Comparison of ENCODE assay signal across 11 mouse cellular contexts in genomic region chr2:181577981-181578581, GRCm38 (mm10). TPM values are rescaled to one million over a fixed set of nuclear protein-coding genes. Genes with fewer than 3 reads are reported as not detected.
DNase-seq lines count a peak whose midpoint lies in the region; ATAC-seq lines count a peak whose summit lies in the region.
"Had no signal": no experiment of that assay in that cellular context is flagged by ENCODE, and none has a peak within 500 bp of the region (broad histone marks: within the 10 kb centered on the region; RNA-seq: fewer than 3 reads in every experiment).

No protein-coding gene starts in this region.

- H3K27ac ChIP-seq in heart, embryonic 14.5 days (replicated peaks in 1 of 2; ENCODE audit: control insufficient read depth in 1 of 2, insufficient read depth in 1 of 2, low read depth in 2 of 2, low read length in 2 of 2), result peak overlapping the region in 1 of 2 experiments; percentile 20; a peak in 1 of 4 replicates
- no peak overlapping the region for H3K27ac ChIP-seq in heart, embryonic 11.5 days (ENCODE audit: low read depth, low read length)
- H3K27ac ChIP-seq: stomach, embryonic 15.5 days had no signal

- ATAC-seq in heart, embryonic 14.5 days (ENCODE audit: insufficient number of reproducible peaks, insufficient read depth, low FRiP score, low read depth), result no peak
- no peak for ATAC-seq in heart, embryonic 11.5 days (replicated peaks; ENCODE audit: insufficient number of reproducible peaks, low FRiP score, low TSS enrichment)
- ATAC-seq: Patski had no signal

- peak; percentile 7 for DNase-seq in adrenal gland, postnatal 10 days
- DNase-seq in adrenal gland, postnatal 36 days, result no peak
- peak; percentile 15 for DNase-seq in urinary bladder, adult 2 months (ENCODE audit: low spot score)
- DNase-seq in urinary bladder, postnatal 36 days (ENCODE audit: low spot score in 2 of 2), result no peak
- DNase-seq in testis, postnatal 14 days (ENCODE audit: low spot score), result peak; percentile 78
- DNase-seq in lung, postnatal 36 days, result no peak
- DNase-seq: kidney, adult 2 months had no signal

- H3K9me3 ChIP-seq in heart, embryonic 14.5 days (ENCODE audit: control insufficient read depth, low read length), result no peaks in the 10 kb centered on the region
- H3K9me3 ChIP-seq in heart, embryonic 11.5 days (replicated peaks; ENCODE audit: control insufficient read depth, low read length), result no peaks in the 10 kb centered on the region
- H3K9me3 ChIP-seq: stomach, embryonic 15.5 days had no signal

- H3K4me3 ChIP-seq in heart, embryonic 14.5 days (ENCODE audit: control insufficient read depth in 1 of 2, insufficient read depth in 1 of 2, low read depth in 1 of 2, low read length in 2 of 2), result no peak overlapping the region
- H3K4me3 ChIP-seq in heart, embryonic 11.5 days (ENCODE audit: low read depth, low read length), result no peak overlapping the region
- H3K4me3 ChIP-seq: stomach, embryonic 15.5 days had no signal

- H3K4me1 ChIP-seq in heart, embryonic 14.5 days (ENCODE audit: control insufficient read depth in 2 of 2, insufficient read depth in 2 of 2, low read length in 2 of 2), result peaks cover 25 to 37% of the 10 kb centered on the region in 2 experiments
- peaks cover 30% of the 10 kb centered on the region for H3K4me1 ChIP-seq in heart, embryonic 11.5 days (ENCODE audit: control insufficient read depth, insufficient read depth, low read length)

- 43% methylated on average over 7 of the region's 7 CpGs for WGBS in heart, embryonic 14.5 days
- WGBS in heart, embryonic 11.5 days (ENCODE audit: insufficient replicate concordance), result 63% methylated on average over 7 of the region's 7 CpGs

- H3K27me3 ChIP-seq in heart, embryonic 14.5 days (ENCODE audit: control insufficient read depth, insufficient read depth, low read length), result no peaks in the 10 kb centered on the region
- H3K27me3 ChIP-seq in heart, embryonic 11.5 days (ENCODE audit: control insufficient read depth, insufficient read depth, low read length), result no peaks in the 10 kb centered on the region
- H3K27me3 ChIP-seq: Patski; stomach, embryonic 15.5 days had no signal

- H3K4me2 ChIP-seq in heart, embryonic 14.5 days (ENCODE audit: low read length), result peak overlapping the region; percentile 15; the same call in 1 of the 2 replicates
- no peak overlapping the region for H3K4me2 ChIP-seq in heart, embryonic 11.5 days
- H3K4me2 ChIP-seq: stomach, embryonic 15.5 days had no signal

- H3K9ac ChIP-seq in heart, embryonic 14.5 days (ENCODE audit: low read length), result peak overlapping the region; percentile 34; the same call in 1 of the 2 replicates
- no peak overlapping the region for H3K9ac ChIP-seq in heart, embryonic 11.5 days (ENCODE audit: low read depth, low read length)
- H3K9ac ChIP-seq: stomach, embryonic 15.5 days had no signal

- H3K36me3 ChIP-seq in heart, embryonic 14.5 days (ENCODE audit: control insufficient read depth, insufficient read depth, low read length), result peaks cover 20% of the 10 kb centered on the region
- H3K36me3 ChIP-seq in heart, embryonic 11.5 days (ENCODE audit: control insufficient read depth, insufficient read depth, low read length), result peaks cover 3% of the 10 kb centered on the region; the same call in 1 of the 2 replicates

RNA-seq across cellular contexts. Expression of gene Uckl1, which starts 6.6 kb away (rescaled TPM):
- 10 to 100 TPM; 55.1 to 86.5 TPM for total RNA-seq in adrenal gland, postnatal 10 days (2021)
- 10 to 100 TPM; 77.0 to 79.8 TPM for total RNA-seq in adrenal gland, postnatal 36 days (2021)
- polyA plus RNA-seq in heart, embryonic 14.5 days (2014; fragmentation: Nextera tagmentation; extraction: Ambion mirVana), result 72.1 and 72.2 TPM in 2 replicates
- polyA plus RNA-seq in heart, embryonic 11.5 days (2014; fragmentation: Nextera tagmentation; extraction: Ambion mirVana), result 66.2 and 66.7 TPM in 2 replicates
- 139 and 214 TPM in 2 replicates for polyA plus RNA-seq in urinary bladder, adult 2 months (2012; rRNA removed)

RNA-seq across cellular contexts. Expression of gene Prpf6, which starts 13.6 kb away (rescaled TPM):
- total RNA-seq in adrenal gland, postnatal 10 days (2021), result 10 to 100 TPM; 51.4 to 58.3 TPM
- total RNA-seq in adrenal gland, postnatal 36 days (2021), result 10 to 100 TPM; 61.8 to 66.9 TPM
- polyA plus RNA-seq in heart, embryonic 14.5 days (2014; fragmentation: Nextera tagmentation; extraction: Ambion mirVana), result 41.1 and 43.0 TPM in 2 replicates
- 45.5 and 53.2 TPM in 2 replicates for polyA plus RNA-seq in heart, embryonic 11.5 days (2014; fragmentation: Nextera tagmentation; extraction: Ambion mirVana)
- 30.7 and 40.9 TPM in 2 replicates for polyA plus RNA-seq in urinary bladder, adult 2 months (2012; rRNA removed)

RNA-seq across cellular contexts. Expression of gene Zfp512b, which starts 14.5 kb away (rescaled TPM):
- 10 to 100 TPM; 52.5 to 92.4 TPM for total RNA-seq in adrenal gland, postnatal 10 days (2021)
- 10 to 100 TPM; 43.1 to 61.3 TPM for total RNA-seq in adrenal gland, postnatal 36 days (2021)
- 29.3 and 32.0 TPM in 2 replicates for polyA plus RNA-seq in heart, embryonic 14.5 days (2014; fragmentation: Nextera tagmentation; extraction: Ambion mirVana)
- polyA plus RNA-seq in heart, embryonic 11.5 days (2014; fragmentation: Nextera tagmentation; extraction: Ambion mirVana), result 26.3 and 26.5 TPM in 2 replicates
- polyA plus RNA-seq in urinary bladder, adult 2 months (2012; rRNA removed), result 43.9 and 52.6 TPM in 2 replicates

RNA-seq across cellular contexts. Expression of gene Samd10, which starts 20.9 kb away (rescaled TPM):
- 10 to 100 TPM in 1 of 2 experiments, 1 to 10 TPM in 1; 10.0 to 11.7 TPM for total RNA-seq in adrenal gland, postnatal 10 days (2021)
- total RNA-seq in adrenal gland, postnatal 36 days (2021), result 10 to 100 TPM; 13.8 to 14.7 TPM
- 13.3 and 14.0 TPM in 2 replicates for polyA plus RNA-seq in heart, embryonic 14.5 days (2014; fragmentation: Nextera tagmentation; extraction: Ambion mirVana)
- 13.7 and 14.6 TPM in 2 replicates for polyA plus RNA-seq in heart, embryonic 11.5 days (2014; fragmentation: Nextera tagmentation; extraction: Ambion mirVana)
- polyA plus RNA-seq in urinary bladder, adult 2 months (2012; rRNA removed), result 14.7 and 20.2 TPM in 2 replicates

RNA-seq across cellular contexts. Expression of gene Dnajc5, which starts 57.8 kb away (rescaled TPM):
- total RNA-seq in adrenal gland, postnatal 10 days (2021), result 10 to 100 TPM; 89.0 to 91.5 TPM
- 10 to 100 TPM; 92.9 to 93.7 TPM for total RNA-seq in adrenal gland, postnatal 36 days (2021)
- 69.8 and 81.3 TPM in 2 replicates for polyA plus RNA-seq in heart, embryonic 14.5 days (2014; fragmentation: Nextera tagmentation; extraction: Ambion mirVana)
- 69.0 and 76.1 TPM in 2 replicates for polyA plus RNA-seq in heart, embryonic 11.5 days (2014; fragmentation: Nextera tagmentation; extraction: Ambion mirVana)
- 51.2 and 52.7 TPM in 2 replicates for polyA plus RNA-seq in urinary bladder, adult 2 months (2012; rRNA removed)

Comparison
In these comparisons a context has a peak if more than half of its experiments do, and no peak if none do; other contexts are left out.
1. DNase-seq: peak in adrenal gland, postnatal 10 days (single experiment), urinary bladder, adult 2 months (single experiment) and testis, postnatal 14 days (single experiment); none in adrenal gland, postnatal 36 days (0 of 2), urinary bladder, postnatal 36 days (0 of 2) and lung, postnatal 36 days (single experiment).